Mouse (Mus musculus) embryonic facial prominence, embryonic 15.5 days (tissue): ENCODE data around the gene Bhlhe23. TPM values are rescaled to one million over a fixed set of nuclear protein-coding genes. Genes with fewer than 3 reads are reported as not detected.

Source experiments
- ATAC-seq: fragments of 200-750 bp; cut with Nextera tagmentation; 2 replicates; pipeline ENCODE4 v1.8.0; 2017; ENCODE audit warnings: low read depth, moderate TSS enrichment; ENCODE audit not compliant: insufficient number of reproducible peaks, low FRiP score, low TSS enrichment
- H3K27ac ChIP-seq: fragments of 300-500 bp; sonication (generic); replicated peaks from 2 replicates; pipeline ENCODE4 v1.5.1; 2015; ENCODE audit warnings: mild to moderate bottlenecking, inconsistent platforms
- H3K27me3 ChIP-seq: fragments of 300-500 bp; sonication (generic); 2 replicates; pipeline ENCODE4 v1.6.1; 2015; ENCODE audit warnings: inconsistent platforms
- H3K36me3 ChIP-seq: fragments of 300-500 bp; sonication (generic); 2 replicates; pipeline ENCODE4 v1.6.1; 2015; ENCODE audit warnings: mild to moderate bottlenecking, inconsistent platforms
- H3K4me1 ChIP-seq: fragments of 300-500 bp; sonication (generic); 2 replicates; pipeline ENCODE4 v1.6.1; 2015; ENCODE audit warnings: inconsistent platforms
- H3K4me2 ChIP-seq: fragments of 300-500 bp; sonication (generic); replicated peaks from 2 replicates; pipeline ENCODE4 v1.6.1; 2015; ENCODE audit warnings: mild to moderate bottlenecking, inconsistent platforms
- H3K4me3 ChIP-seq: fragments of 300-500 bp; sonication (generic); replicated peaks from 2 replicates; pipeline ENCODE4 v1.5.1; 2015; ENCODE audit warnings: mild to moderate bottlenecking, inconsistent platforms
- H3K9ac ChIP-seq: fragments of 300-500 bp; sonication (generic); 2 replicates; pipeline ENCODE4 v1.6.1; 2015; ENCODE audit warnings: inconsistent platforms
- H3K9me3 ChIP-seq: fragments of 300-500 bp; sonication (generic); replicated peaks from 2 replicates; pipeline ENCODE4 v1.6.1; 2016; ENCODE audit warnings: inconsistent platforms
- WGBS: fragments of 180-500 bp; shearing (Covaris S2); methylation state at CpG from one replicate; pipeline ENCODE4 v1.1.7; 2015; 5-methylcytosine and 5-hydroxymethylcytosine counted together
- polyA plus RNA-seq: library from polyadenylated mRNA; unstranded; fragments of >200 nt; fragmentation: Nextera tagmentation; extraction: Ambion mirVana; gene quantifications from 2 replicates; pipeline ENCODE4 v1.2.1, GENCODE M21; 2015

Gene Bhlhe23
- polyA plus RNA-seq, 1 experiment from 2014 or later, result not detected

GRCm38 (mm10) chr2:180742820-180743219 lies 33.9 kb downstream of the Bhlhe23 start:
- Histone ChIP-seq H3K27me3 (no peaks in the 10 kb centered on the region), H3K27ac (no peak overlapping the region), H3K36me3 (no peaks in the 10 kb centered on the region), H3K4me3 (no peak overlapping the region), H3K4me2 (no peak overlapping the region), H3K9me3 (no peaks in the 10 kb centered on the region), H3K4me1 (no peaks in the 10 kb centered on the region), H3K9ac (no peak overlapping the region)
- WGBS, result 82% methylated on average over 6 of the region's 6 CpGs
- no peak for ATAC-seq

- no peak for ATAC-seq
- Histone ChIP-seq H3K9ac (no peak overlapping the region), H3K4me3 (no peak overlapping the region), H3K4me2 (no peak overlapping the region), H3K36me3 (no peaks in the 10 kb centered on the region), H3K27ac (no peak overlapping the region), H3K27me3 (no peaks in the 10 kb centered on the region), H3K9me3 (no peaks in the 10 kb centered on the region), H3K4me1 (no peaks in the 10 kb centered on the region)
- WGBS, result 75% methylated on average over 7 of the region's 7 CpGs
These were observed 35.3 kb downstream of the Bhlhe23 start for GRCm38 (mm10) chr2:180741421-180741820.

GRCm38 (mm10) chr2:180740349-180740748 lies 36.4 kb downstream of the Bhlhe23 start:
- Histone ChIP-seq H3K9me3 (no peaks in the 10 kb centered on the region), H3K4me3 (no peak overlapping the region), H3K27me3 (no peaks in the 10 kb centered on the region), H3K27ac (no peak overlapping the region), H3K4me2 (no peak overlapping the region), H3K4me1 (no peaks in the 10 kb centered on the region), H3K36me3 (no peaks in the 10 kb centered on the region), H3K9ac (no peak overlapping the region)
- 24% methylated on average over 3 of the region's 3 CpGs for WGBS
- ATAC-seq, result no peak

- 77% methylated on average over 2 of the region's 2 CpGs for WGBS
- Histone ChIP-seq H3K4me1 (no peaks in the 10 kb centered on the region), H3K4me2 (no peak overlapping the region), H3K9ac (no peak overlapping the region), H3K9me3 (no peaks in the 10 kb centered on the region), H3K36me3 (no peaks in the 10 kb centered on the region), H3K4me3 (no peak overlapping the region), H3K27me3 (no peaks in the 10 kb centered on the region), H3K27ac (no peak overlapping the region)
- no peak for ATAC-seq
These were observed 38.7 kb downstream of the Bhlhe23 start for GRCm38 (mm10) chr2:180737984-180738383.

GRCm38 (mm10) chr2:180735232-180735631 lies 41.5 kb downstream of the Bhlhe23 start:
- Histone ChIP-seq H3K36me3 (no peaks in the 10 kb centered on the region), H3K9me3 (no peaks in the 10 kb centered on the region), H3K27ac (no peak overlapping the region), H3K9ac (no peak overlapping the region), H3K4me2 (no peak overlapping the region), H3K4me1 (no peaks in the 10 kb centered on the region), H3K4me3 (no peak overlapping the region), H3K27me3 (no peaks in the 10 kb centered on the region)
- ATAC-seq, result no peak
- 80% methylated on average over 7 of the region's 7 CpGs for WGBS

GRCm38 (mm10) chr2:180731984-180732383 lies 44.7 kb downstream of the Bhlhe23 start:
- Histone ChIP-seq H3K4me2 (no peak overlapping the region), H3K27me3 (no peaks in the 10 kb centered on the region), H3K27ac (no peak overlapping the region), H3K9ac (no peak overlapping the region), H3K36me3 (no peaks in the 10 kb centered on the region), H3K4me1 (no peaks in the 10 kb centered on the region), H3K4me3 (no peak overlapping the region), H3K9me3 (no peaks in the 10 kb centered on the region)
- no peak for ATAC-seq
- 56% methylated on average over 6 of the region's 6 CpGs for WGBS

- H3K9ac ChIP-seq, result no peak overlapping the region
- H3K4me1 ChIP-seq, result no peaks in the 10 kb centered on the region
- no peaks in the 10 kb centered on the region for H3K36me3 ChIP-seq
- H3K27ac ChIP-seq, result no peak overlapping the region
- no peaks in the 10 kb centered on the region for H3K9me3 ChIP-seq
- ATAC-seq, result no peak
- H3K4me2 ChIP-seq, result no peak overlapping the region
- 66% methylated on average over 3 of the region's 3 CpGs for WGBS
- no peak overlapping the region for H3K4me3 ChIP-seq
- H3K27me3 ChIP-seq, result no peaks in the 10 kb centered on the region
These were observed 45.7 kb downstream of the Bhlhe23 start for GRCm38 (mm10) chr2:180731036-180731435.

GRCm38 (mm10) chr2:180727613-180728021 lies 49.1 kb downstream of the Bhlhe23 start:
- H3K36me3 ChIP-seq, result peaks cover 11% of the 10 kb centered on the region; the same call in 1 of the 2 replicates
- no peak overlapping the region for H3K4me3 ChIP-seq
- WGBS, result 59% methylated on average over 4 of the region's 4 CpGs
- no peak overlapping the region for H3K4me2 ChIP-seq
- no peaks in the 10 kb centered on the region for H3K9me3 ChIP-seq
- H3K4me1 ChIP-seq, result peaks cover 17% of the 10 kb centered on the region; the same call in 1 of the 2 replicates
- no peak overlapping the region for H3K9ac ChIP-seq
- ATAC-seq, result no peak
- H3K27ac ChIP-seq, result no peak overlapping the region
- H3K27me3 ChIP-seq, result no peaks in the 10 kb centered on the region

- H3K27ac ChIP-seq, result no peak overlapping the region
- H3K27me3 ChIP-seq, result no peaks in the 10 kb centered on the region
- 67% methylated on average over 6 of the region's 6 CpGs for WGBS
- H3K9me3 ChIP-seq, result no peaks in the 10 kb centered on the region
- no peak overlapping the region for H3K4me2 ChIP-seq
- H3K4me1 ChIP-seq, result peaks cover 17% of the 10 kb centered on the region; the same call in 1 of the 2 replicates
- H3K9ac ChIP-seq, result no peak overlapping the region
- no peak overlapping the region for H3K4me3 ChIP-seq
- no peak for ATAC-seq
- H3K36me3 ChIP-seq, result peaks cover 18% of the 10 kb centered on the region
These were observed 49.9 kb downstream of the Bhlhe23 start for GRCm38 (mm10) chr2:180726658-180727442.

- Histone ChIP-seq H3K9ac (no peak overlapping the region), H3K4me2 (no peak overlapping the region), H3K27me3 (no peaks in the 10 kb centered on the region), H3K4me1 (peaks cover 17% of the 10 kb centered on the region; the same call in 1 of the 2 replicates), H3K27ac (no peak overlapping the region), H3K36me3 (peaks cover 26% of the 10 kb centered on the region), H3K9me3 (no peaks in the 10 kb centered on the region), H3K4me3 (no peak overlapping the region)
- no peak for ATAC-seq
- WGBS, result 37% methylated on average over 8 of the region's 8 CpGs
These were observed 50.7 kb downstream of the Bhlhe23 start for GRCm38 (mm10) chr2:180725856-180726629.

GRCm38 (mm10) chr2:180725414-180725778 lies 51.3 kb downstream of the Bhlhe23 start:
- no peaks in the 10 kb centered on the region for H3K9me3 ChIP-seq
- no peak overlapping the region for H3K9ac ChIP-seq
- peaks cover 17% of the 10 kb centered on the region; the same call in 1 of the 2 replicates for H3K4me1 ChIP-seq
- ATAC-seq, result no peak
- H3K27me3 ChIP-seq, result no peaks in the 10 kb centered on the region
- no peak overlapping the region for H3K27ac ChIP-seq
- H3K4me3 ChIP-seq, result peak overlapping the region; percentile 21
- WGBS, result 12% methylated on average over 6 of the region's 6 CpGs
- peaks cover 32% of the 10 kb centered on the region for H3K36me3 ChIP-seq
- H3K4me2 ChIP-seq, result peak overlapping the region; percentile 42
